Mouse (Mus musculus): ENCODE results near the gene Hoxd11. TPM values are rescaled to one million over a fixed set of nuclear protein-coding genes. Genes with fewer than 3 reads are reported as not detected.

Hoxd11 gene
- polyA plus RNA-seq, 1 experiment = not detected

DNA sequence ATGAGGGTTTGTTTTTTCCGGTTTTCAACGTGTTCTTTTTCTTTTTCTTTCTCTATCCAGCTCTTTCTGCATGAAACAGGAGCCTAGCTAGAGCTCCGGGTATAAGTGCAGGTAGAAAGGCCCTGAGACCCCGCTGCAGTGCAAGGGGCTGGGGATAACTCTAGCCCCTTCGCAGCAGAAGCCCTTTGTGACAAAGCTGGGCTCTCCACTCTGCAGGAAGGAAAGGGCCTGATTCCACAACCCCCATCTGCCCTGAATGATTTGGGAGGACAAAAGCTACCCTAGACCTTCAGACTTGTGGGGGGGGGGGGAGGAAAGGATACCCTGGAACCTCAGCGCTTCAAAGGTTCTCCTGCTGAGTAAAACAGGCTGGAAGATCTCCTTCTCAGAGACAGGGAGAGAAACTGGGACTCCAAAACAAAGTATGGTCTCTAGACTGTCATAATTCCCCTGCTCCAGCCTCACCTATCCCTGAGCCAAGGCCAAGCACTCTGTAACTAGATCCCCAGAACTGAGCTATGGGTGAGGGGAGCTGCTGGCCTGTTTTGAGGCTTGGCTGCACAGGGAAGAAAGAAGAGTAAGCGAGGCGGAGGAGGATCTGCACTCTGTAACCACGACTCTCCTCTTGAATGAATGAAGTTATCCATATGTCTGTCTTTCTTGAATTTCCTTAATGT lies 2.8 kb upstream of the Hoxd11 start:
- no peak for TF ChIP-seq CTCF (IDR thresholded peaks at IDR 0.05; ENCODE audit: insufficient read depth, low read depth, low read length)
- TF ChIP-seq POLR2A (IDR thresholded peaks at IDR 0.05; ENCODE audit: insufficient read depth, low read depth, low read length) = no peak
- peaks cover 5% of the 10 kb centered on the region for H3K4me1 ChIP-seq (ENCODE audit: control insufficient read depth, insufficient read depth, low read length)
- 6% methylated on average over 9 of the region's 9 CpGs for WGBS

DNA sequence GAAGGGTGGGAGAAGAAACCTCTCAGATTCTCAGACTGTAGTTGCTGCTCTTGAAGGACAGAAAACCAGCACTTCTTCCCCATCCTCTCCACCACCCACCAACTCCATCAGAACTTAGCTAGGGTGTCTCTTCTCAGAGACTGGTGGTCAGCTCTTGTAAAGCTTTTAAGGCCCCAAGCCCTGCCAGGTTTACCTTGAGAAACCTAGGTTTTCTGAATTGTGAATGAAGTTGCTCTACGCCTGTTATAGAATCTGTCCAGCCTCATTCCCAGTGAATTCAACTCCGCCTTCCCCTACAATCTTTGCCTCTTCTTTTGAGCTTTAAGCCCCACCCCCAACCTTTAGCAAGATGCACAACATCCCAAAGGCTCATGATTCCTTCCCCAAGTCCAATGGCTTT lies 2.3 kb upstream of the Hoxd11 start:
- Histone ChIP-seq H3K27ac (ENCODE audit: insufficient read depth, low read depth, low read length) (no peak overlapping the region), H3K4me3 (ENCODE audit: insufficient read depth, low read depth, low read length) (no peak overlapping the region), H3K4me1 (ENCODE audit: control insufficient read depth, insufficient read depth, low read length) (peaks cover 5% of the 10 kb centered on the region)
- WGBS = 22% methylated on average over 2 of the region's 2 CpGs
- TF ChIP-seq CTCF (IDR thresholded peaks at IDR 0.05; ENCODE audit: insufficient read depth, low read depth, low read length) = no peak
- TF ChIP-seq POLR2A (IDR thresholded peaks at IDR 0.05; ENCODE audit: insufficient read depth, low read depth, low read length) = no peak

More for the DNA sequence above, 2.8 kb upstream of the Hoxd11 start:
- H3K4me3 ChIP-seq (ENCODE audit: insufficient read depth, low read depth, low read length) = no peak overlapping the region
- H3K27ac ChIP-seq (ENCODE audit: insufficient read depth, low read depth, low read length) = no peak overlapping the region

- Histone ChIP-seq H3K4me3 (ENCODE audit: insufficient read depth, low read depth, low read length) (no peak overlapping the region), H3K27ac (ENCODE audit: insufficient read depth, low read depth, low read length) (no peak overlapping the region), H3K4me1 (ENCODE audit: control insufficient read depth, insufficient read depth, low read length) (no peaks in the 10 kb centered on the region)
- TF ChIP-seq CTCF (IDR thresholded peaks at IDR 0.05; ENCODE audit: insufficient read depth, low read depth, low read length) (no peak), POLR2A (IDR thresholded peaks at IDR 0.05; ENCODE audit: insufficient read depth, low read depth, low read length) (no peak)
- WGBS = 1% methylated on average over 26 of the region's 26 CpGs
Measured at GRCm38 (mm10) chr2:74679596-74679971, 227 bp downstream of the Hoxd11 start.

DNA sequence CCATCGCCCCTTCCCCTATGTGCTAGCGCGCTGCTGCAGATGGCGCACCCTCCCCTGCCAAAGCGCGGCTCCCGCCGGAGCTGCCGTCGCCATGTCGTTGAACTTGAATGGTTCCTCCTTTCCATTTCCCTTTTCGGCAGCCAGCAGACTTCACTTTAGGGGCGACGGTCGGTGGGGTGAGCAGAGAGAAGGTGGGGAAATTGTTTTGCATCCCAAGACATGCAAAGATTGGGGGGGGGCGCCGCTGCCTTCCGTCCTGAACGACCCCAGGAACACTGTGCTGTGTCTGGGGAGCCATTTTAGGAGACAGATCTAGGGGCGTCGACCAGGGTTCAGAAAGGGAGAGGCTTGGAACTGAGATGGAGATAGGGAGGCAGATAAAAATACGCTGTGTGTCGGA lies 623 bp downstream of the Hoxd11 start:
- TF ChIP-seq CTCF (IDR thresholded peaks at IDR 0.05; ENCODE audit: insufficient read depth, low read depth, low read length) (no peak), POLR2A (IDR thresholded peaks at IDR 0.05; ENCODE audit: insufficient read depth, low read depth, low read length) (no peak)
- Histone ChIP-seq H3K4me1 (ENCODE audit: control insufficient read depth, insufficient read depth, low read length) (no peaks in the 10 kb centered on the region), H3K27ac (ENCODE audit: insufficient read depth, low read depth, low read length) (no peak overlapping the region), H3K4me3 (ENCODE audit: insufficient read depth, low read depth, low read length) (no peak overlapping the region)
- 2% methylated on average over 23 of the region's 23 CpGs for WGBS

DNA sequence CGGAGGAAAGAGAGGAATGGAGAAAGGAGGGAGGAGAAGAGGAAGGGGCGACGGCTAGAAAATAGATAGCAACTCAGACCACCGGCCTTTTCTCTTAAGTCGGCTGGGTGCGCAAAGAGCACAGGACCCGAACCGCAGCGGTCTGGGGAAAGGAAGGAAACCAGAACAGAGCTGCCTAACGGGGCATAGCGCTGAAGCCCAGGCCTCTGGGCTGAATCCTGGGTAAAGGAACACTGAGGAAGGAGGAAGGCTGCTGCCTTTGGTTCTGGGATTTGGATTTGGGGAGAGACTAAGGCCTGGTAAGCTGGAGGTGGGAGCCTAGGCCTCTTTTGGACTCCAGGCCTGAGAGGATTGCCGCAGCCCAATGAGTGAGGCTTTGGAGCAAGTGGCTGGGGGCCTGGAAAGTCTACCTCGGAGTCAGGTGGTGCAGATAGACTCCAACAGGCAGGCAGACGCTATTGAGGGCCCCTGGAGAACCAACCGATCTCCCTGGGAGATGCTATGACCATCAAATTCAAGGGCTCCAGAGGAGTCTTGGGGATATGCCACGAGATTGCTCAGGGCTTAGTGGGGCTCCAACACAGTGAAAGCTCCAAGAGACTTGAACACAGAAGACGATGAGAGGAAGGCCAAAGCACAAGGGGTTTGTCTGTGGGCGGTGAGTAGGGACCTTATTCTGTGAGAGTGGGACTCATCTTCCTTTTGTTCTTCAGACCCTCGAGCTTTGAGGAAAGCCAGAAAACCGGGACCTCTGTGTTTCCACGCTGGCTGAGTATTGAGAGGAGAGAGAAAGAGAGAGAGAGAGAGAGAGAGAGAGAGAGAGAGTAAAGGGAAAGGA lies 1.4 kb downstream of the Hoxd11 start:
- TF ChIP-seq POLR2A (IDR thresholded peaks at IDR 0.05; ENCODE audit: insufficient read depth, low read depth, low read length) = no peak
- TF ChIP-seq CTCF (IDR thresholded peaks at IDR 0.05; ENCODE audit: insufficient read depth, low read depth, low read length) = no peak
- Histone ChIP-seq H3K4me3 (ENCODE audit: insufficient read depth, low read depth, low read length) (no peak overlapping the region), H3K4me1 (ENCODE audit: control insufficient read depth, insufficient read depth, low read length) (no peaks in the 10 kb centered on the region), H3K27ac (ENCODE audit: insufficient read depth, low read depth, low read length) (no peak overlapping the region)
- 3% methylated on average over 21 of the region's 21 CpGs for WGBS

GRCm38 (mm10) chr2:74681594-74682531 lies 2.5 kb downstream of the Hoxd11 start:
- 2% methylated on average over 78 of the region's 78 CpGs for WGBS
- no peak overlapping the region for H3K4me3 ChIP-seq (ENCODE audit: insufficient read depth, low read depth, low read length)
- H3K27ac ChIP-seq (ENCODE audit: insufficient read depth, low read depth, low read length) = no peak overlapping the region
- TF ChIP-seq CTCF (IDR thresholded peaks at IDR 0.05; ENCODE audit: insufficient read depth, low read depth, low read length) (no peak), POLR2A (IDR thresholded peaks at IDR 0.05; ENCODE audit: insufficient read depth, low read depth, low read length) (no peak)
- H3K4me1 ChIP-seq (ENCODE audit: control insufficient read depth, insufficient read depth, low read length) = no peaks in the 10 kb centered on the region

GRCm38 (mm10) chr2:74682796-74683195 lies 3.4 kb downstream of the Hoxd11 start:
- Histone ChIP-seq H3K4me1 (ENCODE audit: control insufficient read depth, insufficient read depth, low read length) (no peaks in the 10 kb centered on the region), H3K4me3 (ENCODE audit: insufficient read depth, low read depth, low read length) (no peak overlapping the region), H3K27ac (ENCODE audit: insufficient read depth, low read depth, low read length) (no peak overlapping the region)
- WGBS = 2% methylated on average over 51 of the region's 51 CpGs
- TF ChIP-seq POLR2A (IDR thresholded peaks at IDR 0.05; ENCODE audit: insufficient read depth, low read depth, low read length) = no peak
- TF ChIP-seq CTCF (IDR thresholded peaks at IDR 0.05; ENCODE audit: insufficient read depth, low read depth, low read length) = no peak

- 3% methylated on average over 18 of the region's 18 CpGs for WGBS
- Histone ChIP-seq H3K27ac (ENCODE audit: insufficient read depth, low read depth, low read length) (no peak overlapping the region), H3K4me3 (ENCODE audit: insufficient read depth, low read depth, low read length) (no peak overlapping the region), H3K4me1 (ENCODE audit: control insufficient read depth, insufficient read depth, low read length) (no peaks in the 10 kb centered on the region)
- TF ChIP-seq CTCF (IDR thresholded peaks at IDR 0.05; ENCODE audit: insufficient read depth, low read depth, low read length) (no peak), POLR2A (IDR thresholded peaks at IDR 0.05; ENCODE audit: insufficient read depth, low read depth, low read length) (no peak)
Measured at GRCm38 (mm10) chr2:74683471-74683951, 4.2 kb downstream of the Hoxd11 start.
